Mouse (Mus musculus) frontal cortex, adult 2 months (tissue): ENCODE measurements around the gene Dytn. TPM values are rescaled to one million over a fixed set of nuclear protein-coding genes. Genes with fewer than 3 reads are reported as not detected.
"Not testable (repeated sequence)": the region's sequence is repeated elsewhere in the genome, so short reads cannot be mapped to it uniquely, and the experiment has no call there.

Experiments
- DNase-seq, 2 experiments: peaks; one replicate each; pipeline ENCODE4 v3.0.0; 2022; ENCODE audit warnings: low spot score in 1 of 2; ENCODE audit errors: extremely low spot score in 1 of 2
- polyA plus RNA-seq: library from polyadenylated mRNA; depleted of rRNA; stranded (reverse); fragments of >200 nt; gene quantifications from 2 replicates; pipeline ENCODE4 v1.2.3, GENCODE M21; 2012; rRNA removed

Dytn gene
- polyA plus RNA-seq, result 0.06 TPM in 2 replicates

GRCm38 (mm10) chr1:63686827-63687226, at the start of gene Dytn:
Dytn (minus strand) TSS chr1:63686927.
- no peak for DNase-seq

GRCm38 (mm10) chr1:63730240-63730771, 43.6 kb upstream of the Dytn start, which contains the start of the genes Mdh1b and Fastkd2:
Mdh1b (minus strand) TSS chr1:63730318.
Fastkd2 (plus strand) TSS chr1:63730614.
- DNase-seq, result peak; percentile 88 to 97

- no peak for DNase-seq
Observed at GRCm38 (mm10) chr1:63729796-63730195, 43.1 kb upstream of the Dytn start.

- DNase-seq, result peak; percentile 19 to 71
Observed at GRCm38 (mm10) chr1:63720161-63720560, 33.4 kb upstream of the Dytn start.

- DNase-seq, result no peak
Observed at GRCm38 (mm10) chr1:63708876-63709275, 22.1 kb upstream of the Dytn start.

GRCm38 (mm10) chr1:63705733-63706132, 19.0 kb upstream of the Dytn start:
- no peak for DNase-seq

GRCm38 (mm10) chr1:63696861-63697260, 10.1 kb upstream of the Dytn start:
- DNase-seq, result no peak

- no peak for DNase-seq
Observed at GRCm38 (mm10) chr1:63675975-63676374, 10.8 kb downstream of the Dytn start.

- peak in 1 of 2 experiments; percentile 67 for DNase-seq
Observed at GRCm38 (mm10) chr1:63668852-63669160, 17.9 kb downstream of the Dytn start.

- DNase-seq, result peak in 1 of 2 experiments; percentile 26
Observed at GRCm38 (mm10) chr1:63667949-63668851, 18.5 kb downstream of the Dytn start.

- DNase-seq, result no peak
Observed at GRCm38 (mm10) chr1:63667201-63667948, 19.4 kb downstream of the Dytn start.

- DNase-seq, result no peak
Observed at GRCm38 (mm10) chr1:63666089-63666488, 20.6 kb downstream of the Dytn start.

GRCm38 (mm10) chr1:63659591-63659990, 27.1 kb downstream of the Dytn start:
- DNase-seq, result peak in 1 of 2 experiments; percentile 84

- DNase-seq, result peak; percentile 29 to 84
Observed at GRCm38 (mm10) chr1:63658016-63658415, 28.7 kb downstream of the Dytn start.

GRCm38 (mm10) chr1:63639921-63640320, 46.8 kb downstream of the Dytn start:
- no peak for DNase-seq

- not testable (repeated sequence) for DNase-seq
Observed at GRCm38 (mm10) chr1:63630390-63630789, 56.3 kb downstream of the Dytn start.

GRCm38 (mm10) chr1:63628211-63628610, 58.5 kb downstream of the Dytn start:
- peak in 1 of 2 experiments; percentile 13 for DNase-seq

- DNase-seq, result no peak
Observed at GRCm38 (mm10) chr1:63615668-63616067, 71.1 kb downstream of the Dytn start, which contains the start of gene Gm39653. Gm39653 (plus strand) TSS chr1:63615968.

- peak in 1 of 2 experiments; percentile 4 for DNase-seq
Observed at GRCm38 (mm10) chr1:63614594-63614993, 72.1 kb downstream of the Dytn start.

GRCm38 (mm10) chr1:63609613-63610012, 77.1 kb downstream of the Dytn start:
- DNase-seq, result no peak

- DNase-seq, result no peak
Observed at GRCm38 (mm10) chr1:63603870-63604500, 82.7 kb downstream of the Dytn start.
